Mouse (Mus musculus): Measurements from ENCODE around the gene Acot3. TPM values are rescaled to one million over a fixed set of nuclear protein-coding genes. Genes with fewer than 3 reads are reported as not detected.
"Not testable (repeated sequence)": the region's sequence is repeated elsewhere in the genome, so short reads cannot be mapped to it uniquely, and the experiment has no call there.

Acot3 gene
- total and polyA plus RNA-seq, 2 experiments from 2014 or later = 0.42 to 1.3 TPM

GRCm38 (mm10) chr12:84071696-84072095 is 19.8 kb downstream of the Acot3 start:
- Histone ChIP-seq H3K4me2 (ENCODE audit: low read depth, low read length) (no peak overlapping the region), H3K4me3 (ENCODE audit: low read length) (no peak overlapping the region), H3K27ac (no peak overlapping the region), H3K9ac (replicated peaks; ENCODE audit: low read length) (no peak overlapping the region), H3K4me1 (ENCODE audit: insufficient read depth, low read length) (no peaks in the 10 kb centered on the region), H3K36me3 (ENCODE audit: insufficient read depth, low read length) (no peaks in the 10 kb centered on the region), H3K9me3 (ENCODE audit: low read length) (no peaks in the 10 kb centered on the region), H3K27me3 (ENCODE audit: insufficient read depth, low read length) (0 out of 2 replicates have a peak, but pooled peaks cover 9% of the 10 kb centered on the region)
- WGBS = 89% methylated on average over 2 of the region's 2 CpGs
- DNase-seq (ENCODE audit: low spot score) (no peak), ATAC-seq (no peak)
- no peak for TF ChIP-seq CTCF (IDR thresholded peaks at IDR 0.05; ENCODE audit: low read depth)

GRCm38 (mm10) chr12:84077371-84077990 is 25.5 kb downstream of the Acot3 start:
- H3K4me1 ChIP-seq (ENCODE audit: insufficient read depth, low read length) = no peaks in the 10 kb centered on the region
- no peak for TF ChIP-seq CTCF (IDR thresholded peaks at IDR 0.05; ENCODE audit: low read depth)
- H3K27ac ChIP-seq = no peak overlapping the region
- DNase-seq (ENCODE audit: low spot score) = no peak
- no peak for ATAC-seq
- H3K9ac ChIP-seq (replicated peaks; ENCODE audit: low read length) = no peak overlapping the region
- H3K36me3 ChIP-seq (ENCODE audit: insufficient read depth, low read length) = no peaks in the 10 kb centered on the region
- no peaks in the 10 kb centered on the region for H3K27me3 ChIP-seq (ENCODE audit: insufficient read depth, low read length)
- no peaks in the 10 kb centered on the region for H3K9me3 ChIP-seq (ENCODE audit: low read length)
- H3K4me3 ChIP-seq (ENCODE audit: low read length) = no peak overlapping the region
- 81% methylated on average over 4 of the region's 4 CpGs for WGBS
- no peak overlapping the region for H3K4me2 ChIP-seq (ENCODE audit: low read depth, low read length)

GRCm38 (mm10) chr12:84083842-84084241 is 31.9 kb downstream of the Acot3 start:
- Histone ChIP-seq H3K4me3 (ENCODE audit: low read length) (no peak overlapping the region), H3K9me3 (ENCODE audit: low read length) (no peaks in the 10 kb centered on the region), H3K4me1 (ENCODE audit: insufficient read depth, low read length) (no peaks in the 10 kb centered on the region), H3K27ac (no peak overlapping the region), H3K9ac (replicated peaks; ENCODE audit: low read length) (no peak overlapping the region), H3K27me3 (ENCODE audit: insufficient read depth, low read length) (no peaks in the 10 kb centered on the region), H3K4me2 (ENCODE audit: low read depth, low read length) (no peak overlapping the region), H3K36me3 (ENCODE audit: insufficient read depth, low read length) (no peaks in the 10 kb centered on the region)
- ATAC-seq (no peak), DNase-seq (ENCODE audit: low spot score) (no peak)
- 85% methylated on average over 2 of the region's 2 CpGs for WGBS
- TF ChIP-seq CTCF (IDR thresholded peaks at IDR 0.05; ENCODE audit: low read depth) = no peak

- ATAC-seq (no peak), DNase-seq (ENCODE audit: low spot score) (no peak)
- WGBS = 90% methylated on average over 4 of the region's 4 CpGs
- Histone ChIP-seq H3K4me2 (ENCODE audit: low read depth, low read length) (no peak overlapping the region), H3K4me1 (ENCODE audit: insufficient read depth, low read length) (no peaks in the 10 kb centered on the region), H3K9me3 (ENCODE audit: low read length) (0 out of 2 replicates have a peak, but pooled peaks cover 4% of the 10 kb centered on the region), H3K9ac (replicated peaks; ENCODE audit: low read length) (no peak overlapping the region), H3K27ac (no peak overlapping the region), H3K27me3 (ENCODE audit: insufficient read depth, low read length) (no peaks in the 10 kb centered on the region), H3K36me3 (ENCODE audit: insufficient read depth, low read length) (no peaks in the 10 kb centered on the region), H3K4me3 (ENCODE audit: low read length) (no peak overlapping the region)
- TF ChIP-seq CTCF (IDR thresholded peaks at IDR 0.05; ENCODE audit: low read depth) = no peak
Measured at GRCm38 (mm10) chr12:84084581-84084980, 32.6 kb downstream of the Acot3 start.

GRCm38 (mm10) chr12:84094666-84095065 is 42.7 kb downstream of the Acot3 start:
- not testable (repeated sequence) for DNase-seq (ENCODE audit: low spot score); ATAC-seq; H3K4me1 ChIP-seq (ENCODE audit: insufficient read depth, low read length); H3K27me3 ChIP-seq (ENCODE audit: insufficient read depth, low read length); H3K27ac ChIP-seq; H3K36me3 ChIP-seq (ENCODE audit: insufficient read depth, low read length); H3K4me2 ChIP-seq (ENCODE audit: low read depth, low read length); H3K9ac ChIP-seq (replicated peaks; ENCODE audit: low read length); H3K9me3 ChIP-seq (ENCODE audit: low read length); H3K4me3 ChIP-seq (ENCODE audit: low read length)
- 89% methylated on average over 5 of the region's 5 CpGs for WGBS

GRCm38 (mm10) chr12:84099605-84100004 is 47.7 kb downstream of the Acot3 start:
- no peak for DNase-seq (ENCODE audit: low spot score)
- no peak for ATAC-seq
- Histone ChIP-seq H3K36me3 (ENCODE audit: insufficient read depth, low read length) (no peaks in the 10 kb centered on the region), H3K9me3 (ENCODE audit: low read length) (no peaks in the 10 kb centered on the region), H3K4me2 (ENCODE audit: low read depth, low read length) (no peak overlapping the region), H3K4me1 (ENCODE audit: insufficient read depth, low read length) (no peaks in the 10 kb centered on the region), H3K27ac (no peak overlapping the region), H3K27me3 (ENCODE audit: insufficient read depth, low read length) (no peaks in the 10 kb centered on the region), H3K9ac (replicated peaks; ENCODE audit: low read length) (no peak overlapping the region), H3K4me3 (ENCODE audit: low read length) (no peak overlapping the region)
- TF ChIP-seq CTCF (IDR thresholded peaks at IDR 0.05; ENCODE audit: low read depth) = no peak
- WGBS = 99% methylated on average over 2 of the region's 2 CpGs

GRCm38 (mm10) chr12:84100071-84100470 is 48.1 kb downstream of the Acot3 start:
- Histone ChIP-seq H3K9me3 (ENCODE audit: low read length) (no peaks in the 10 kb centered on the region), H3K36me3 (ENCODE audit: insufficient read depth, low read length) (no peaks in the 10 kb centered on the region), H3K9ac (replicated peaks; ENCODE audit: low read length) (no peak overlapping the region), H3K4me3 (ENCODE audit: low read length) (no peak overlapping the region), H3K27ac (no peak overlapping the region), H3K4me2 (ENCODE audit: low read depth, low read length) (peak overlapping the region; percentile 63), H3K4me1 (ENCODE audit: insufficient read depth, low read length) (no peaks in the 10 kb centered on the region), H3K27me3 (ENCODE audit: insufficient read depth, low read length) (no peaks in the 10 kb centered on the region)
- ATAC-seq (no peak), DNase-seq (ENCODE audit: low spot score) (no peak)
- 25% methylated on average over 1 of the region's 1 CpGs for WGBS
- TF ChIP-seq CTCF (IDR thresholded peaks at IDR 0.05; ENCODE audit: low read depth) = no peak

Measured in hindbrain, postnatal 0 days (tissue).